Mouse (Mus musculus) gastrocnemius, postnatal 36 days (tissue): ENCODE measurements around the gene Rnf150. TPM values are rescaled to one million over a fixed set of nuclear protein-coding genes. Genes with fewer than 3 reads are reported as not detected.
"Not testable (repeated sequence)": the region's sequence is repeated elsewhere in the genome, so short reads cannot be mapped to it uniquely, and the experiment has no call there.

Source experiments
- DNase-seq, 2 experiments: peaks; one replicate each; pipeline ENCODE4 v3.0.0; 2022
- intact Hi-C: fragments of 180-260 bp; cut with DNase I; formaldehyde crosslinking; loops from one replicate; pipeline ENCODE4 v1.15.1; 2025
- total RNA-seq, 2 experiments: library from RNA; stranded (reverse); gene quantifications; 2 replicates each; pipeline ENCODE4 v1.2.3; 2021

Rnf150 gene
- total RNA-seq, 2 experiments from 2014 or later: 19.7 to 24.2 TPM

DNA sequence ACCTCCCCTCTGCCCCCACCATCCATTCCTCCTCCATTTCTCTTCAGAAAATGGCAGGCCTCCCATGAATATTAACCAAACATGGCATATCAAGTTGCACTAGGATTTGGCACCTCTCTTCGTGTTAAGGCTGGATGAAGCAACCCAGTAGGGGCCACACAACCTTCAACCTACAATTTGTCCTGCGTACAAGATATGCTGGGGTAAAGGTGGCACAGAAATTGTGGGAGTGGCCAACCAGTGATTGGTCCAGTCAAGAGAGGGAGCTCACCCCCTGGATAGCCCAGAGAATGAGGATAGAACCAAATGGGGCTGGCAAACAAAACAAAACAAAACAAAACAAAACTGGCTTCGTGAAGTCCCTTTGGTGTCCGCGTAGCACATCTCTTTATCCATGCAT lies 198.1 kb downstream of the Rnf150 start:
- DNase-seq: no peak
- intact Hi-C loops: no loop called here

DNA sequence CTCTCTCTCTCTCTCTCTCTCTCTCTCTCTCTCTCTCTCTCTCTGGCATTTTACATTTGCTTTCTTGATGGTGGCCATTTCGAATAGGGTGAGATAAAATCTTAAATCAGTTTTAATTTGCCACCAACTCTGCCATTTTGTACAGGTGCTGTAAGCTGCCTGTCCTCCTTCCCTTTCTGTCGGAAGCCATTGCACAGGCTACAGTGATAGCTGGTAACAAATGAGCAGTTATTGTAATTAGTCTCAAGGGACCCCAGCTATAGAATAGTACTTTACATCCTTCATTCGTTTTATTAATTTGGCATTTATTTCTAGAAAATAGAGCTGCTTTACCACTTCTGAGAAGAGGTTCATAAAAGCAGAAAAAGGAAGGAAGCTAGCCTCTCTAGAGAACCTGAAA lies 198.7 kb downstream of the Rnf150 start:
- intact Hi-C loops: no loop called here
- DNase-seq: no peak

DNA sequence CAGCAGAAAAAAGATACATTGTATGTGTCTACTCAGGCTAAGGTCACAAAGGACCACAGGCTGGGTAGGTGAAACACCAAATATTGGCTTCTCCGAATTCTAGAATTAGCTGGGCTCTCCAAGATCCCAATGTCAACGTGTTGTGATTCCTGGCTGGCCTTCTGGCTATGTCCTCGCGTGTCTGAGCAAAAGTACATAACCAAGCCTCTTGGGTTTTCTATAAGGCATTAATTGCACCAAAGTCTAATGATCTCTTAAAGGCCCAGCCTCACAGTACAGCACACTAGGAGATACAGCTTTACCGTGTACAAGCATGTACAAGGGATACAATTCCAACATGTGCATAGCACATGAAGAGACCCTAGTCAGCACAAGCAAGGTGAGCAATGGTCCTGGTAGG lies 199.1 kb downstream of the Rnf150 start:
- no peak for DNase-seq
- intact Hi-C loops: no loop called here

DNA sequence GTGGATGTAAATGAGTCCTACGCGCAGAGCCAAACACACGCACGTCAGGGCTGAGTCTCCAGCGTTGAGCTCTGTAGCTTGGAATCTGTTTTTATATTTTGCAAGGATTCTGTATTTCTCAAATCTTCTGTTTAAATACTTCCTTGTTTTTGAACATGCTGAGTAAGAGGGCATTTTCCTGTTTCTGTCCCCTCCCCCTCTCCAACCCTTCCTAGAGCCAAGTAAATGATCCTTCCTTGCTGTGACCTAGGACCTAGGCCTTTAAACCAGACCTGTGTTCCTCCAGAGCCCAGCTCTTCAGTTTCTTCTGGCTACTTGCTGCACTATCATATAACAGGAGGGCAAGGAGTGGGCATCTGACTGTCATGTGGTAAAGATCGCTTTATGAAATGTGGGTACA lies 200.9 kb downstream of the Rnf150 start:
- DNase-seq: no peak
- intact Hi-C loops: no loop called here

DNA sequence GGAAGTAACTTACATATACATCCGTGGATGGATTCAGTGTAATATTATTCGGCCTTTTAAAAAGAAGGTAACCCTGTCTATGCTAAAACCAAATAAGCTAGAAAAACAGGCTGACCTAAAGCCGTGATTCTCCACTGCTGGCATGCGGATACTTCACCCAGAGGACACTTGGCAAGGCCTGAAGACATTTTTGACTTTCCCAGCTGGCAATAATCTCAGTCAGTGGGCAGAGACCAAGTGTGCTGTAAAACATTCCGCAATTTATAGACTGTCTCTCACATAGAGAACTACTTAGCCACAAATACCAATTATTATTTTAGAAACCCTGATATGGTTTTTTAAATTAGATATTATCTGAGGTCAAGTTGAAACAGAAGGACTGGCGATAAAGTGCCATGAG lies 202.9 kb downstream of the Rnf150 start:
- no peak for DNase-seq
- intact Hi-C loops: no loop called here

DNA sequence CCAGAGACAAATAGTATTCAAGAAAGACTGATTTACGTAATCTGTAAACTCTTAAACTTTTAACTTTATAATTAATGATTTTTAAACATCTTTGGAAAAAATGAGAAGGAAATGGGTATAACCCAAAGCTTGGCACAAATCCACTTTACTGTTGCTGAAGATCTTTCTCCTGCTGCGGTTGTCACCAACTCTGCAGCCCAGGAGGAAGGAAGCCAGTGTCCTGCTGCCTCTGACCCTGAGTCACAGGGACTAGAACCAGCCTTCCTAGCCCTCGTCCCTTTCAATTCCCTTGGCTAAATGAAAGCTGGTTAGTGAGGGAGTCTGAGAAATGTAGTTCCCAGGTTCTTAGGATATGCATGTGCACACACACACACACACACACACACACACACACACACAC lies 203.7 kb downstream of the Rnf150 start:
- intact Hi-C loops: no loop called here
- no peak for DNase-seq

DNA sequence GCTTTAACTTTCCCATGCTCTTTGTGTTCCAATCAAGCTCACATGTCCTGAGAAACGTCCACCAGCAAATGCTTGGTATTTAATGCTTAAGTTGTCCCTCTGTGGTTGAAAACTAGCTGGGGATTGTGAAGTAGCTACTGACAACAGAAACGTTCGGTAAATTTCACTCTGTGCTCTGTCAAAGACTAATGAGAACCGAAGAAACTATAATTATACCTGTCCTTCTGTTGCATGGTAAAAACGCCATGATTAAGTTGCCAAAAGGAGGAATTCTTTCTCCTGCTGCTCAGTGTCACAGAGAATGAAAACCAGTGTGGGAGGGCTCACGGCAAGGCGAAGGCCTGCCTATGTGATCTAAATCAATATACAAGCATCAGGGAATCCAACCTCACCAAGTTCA lies 204.8 kb downstream of the Rnf150 start:
- intact Hi-C loops: no loop called here
- no peak for DNase-seq

DNA sequence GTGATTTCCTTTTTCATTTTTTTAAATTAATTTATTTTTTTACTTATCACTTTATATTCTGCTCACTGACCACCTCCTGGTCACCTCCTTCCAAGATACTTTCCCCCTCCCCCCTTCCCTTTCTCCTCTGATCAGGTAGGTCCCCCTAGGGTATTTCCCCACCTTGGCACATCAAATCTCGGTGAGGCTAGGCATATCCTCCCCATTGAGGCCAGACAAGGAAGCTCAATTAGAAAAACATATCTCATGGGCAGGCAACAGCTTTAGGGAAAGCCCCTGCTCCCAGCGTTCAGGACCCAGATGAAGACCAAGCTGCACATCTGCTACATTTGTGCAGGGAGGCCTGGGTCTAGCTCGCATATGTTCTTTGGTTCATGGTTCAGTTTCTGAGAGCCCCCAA lies 211.1 kb downstream of the Rnf150 start:
- DNase-seq: no peak
- intact Hi-C loops: no loop called here

DNA sequence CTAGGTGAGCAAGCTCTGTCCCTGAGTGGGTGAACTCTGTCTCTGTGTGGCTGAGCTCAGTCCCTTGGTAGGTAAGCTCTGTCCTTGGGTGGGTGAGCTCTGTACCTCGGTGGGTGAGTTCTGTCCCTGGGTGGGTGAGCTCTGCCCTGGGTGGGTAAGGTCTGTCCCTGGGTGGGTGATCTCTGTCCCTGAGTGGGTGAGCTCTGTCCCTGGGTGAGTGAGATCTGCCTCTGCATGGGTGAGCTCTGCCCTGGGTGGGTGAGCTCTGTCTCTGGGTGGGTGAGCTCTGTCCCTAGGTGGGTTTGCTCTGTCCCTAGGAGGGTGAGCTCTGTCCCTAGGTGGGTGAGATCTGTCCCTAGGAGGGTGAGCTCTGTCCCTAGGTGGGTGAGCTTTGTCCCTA lies 213.5 kb downstream of the Rnf150 start:
- intact Hi-C loops: no loop called here
- no peak for DNase-seq

DNA sequence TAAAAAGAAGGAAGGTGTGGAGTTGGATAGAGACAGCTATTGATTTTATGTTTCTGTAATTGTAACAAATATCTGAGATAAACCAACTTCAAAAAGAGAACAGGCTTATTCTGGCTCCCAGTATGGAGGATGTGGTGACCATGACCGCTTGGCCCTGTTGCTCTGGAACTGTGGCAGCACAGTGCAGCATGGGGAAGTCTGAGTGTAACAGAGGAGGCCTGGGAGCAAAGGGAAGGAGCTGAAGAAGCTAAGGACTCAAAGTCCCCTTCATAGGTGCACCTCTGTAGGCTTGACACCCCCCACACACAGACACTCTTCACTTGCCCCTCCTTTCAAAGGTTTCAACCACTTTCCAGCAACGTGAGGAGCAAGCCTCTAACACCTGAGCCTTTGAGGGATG lies 214.2 kb downstream of the Rnf150 start:
- intact Hi-C loops: no loop called here
- DNase-seq: no peak

DNA sequence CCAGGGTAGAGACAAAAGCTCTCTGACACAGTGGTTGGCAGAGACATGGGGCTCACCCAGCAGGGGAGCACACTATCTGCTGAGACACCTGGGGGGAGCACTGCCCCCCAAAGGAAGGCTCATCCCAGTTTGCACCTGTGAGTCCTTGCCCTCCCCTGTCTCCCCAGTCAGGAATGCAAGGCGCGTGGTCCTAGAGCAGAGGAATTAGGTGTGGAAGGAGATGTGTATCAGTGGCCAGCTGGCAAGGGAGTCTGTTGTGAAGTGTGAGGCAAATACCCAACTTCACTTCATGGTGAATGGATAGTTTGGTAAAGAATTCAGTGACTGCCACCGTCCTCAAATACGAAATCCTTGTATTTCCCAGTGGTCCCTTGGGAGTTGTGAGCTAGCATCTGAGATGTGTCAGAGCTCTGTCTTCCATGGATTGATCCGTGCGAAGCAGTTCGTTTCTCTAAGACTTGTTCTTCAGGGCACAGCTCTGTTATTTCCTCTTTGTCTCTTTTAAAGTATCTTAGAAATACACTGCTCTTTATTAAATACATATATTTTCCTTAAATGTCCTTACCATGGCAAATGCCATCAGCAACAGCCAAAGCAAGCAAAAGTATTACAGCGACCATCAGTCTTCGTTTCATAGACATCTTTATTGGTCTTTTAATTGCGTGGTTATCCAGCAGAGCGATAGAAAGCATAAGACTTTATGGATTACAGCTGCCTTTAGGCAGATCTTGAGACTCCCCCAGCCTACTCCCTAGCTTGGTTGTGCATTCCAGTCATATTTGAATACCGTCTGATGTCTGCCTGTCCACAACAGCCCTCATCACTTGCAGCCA lies 215.8 kb downstream of the Rnf150 start:
- DNase-seq: no peak
- intact Hi-C loops: no loop called here

DNA sequence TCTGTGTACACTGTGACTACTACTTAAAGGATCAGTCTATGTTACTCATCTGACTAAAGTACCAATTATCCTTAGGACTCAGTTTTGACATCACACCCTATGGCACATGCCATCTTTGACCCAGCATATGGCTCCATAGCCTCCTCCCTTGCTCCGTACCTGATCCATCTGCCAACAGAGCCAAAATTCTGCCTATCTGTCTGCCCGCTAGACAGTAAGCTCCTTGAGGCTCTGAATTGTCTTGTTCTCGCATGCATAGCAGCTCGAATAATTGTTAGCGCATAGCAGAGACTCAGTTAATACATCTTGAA lies 216.3 kb downstream of the Rnf150 start:
- intact Hi-C loops: no loop called here
- DNase-seq: no peak

DNA sequence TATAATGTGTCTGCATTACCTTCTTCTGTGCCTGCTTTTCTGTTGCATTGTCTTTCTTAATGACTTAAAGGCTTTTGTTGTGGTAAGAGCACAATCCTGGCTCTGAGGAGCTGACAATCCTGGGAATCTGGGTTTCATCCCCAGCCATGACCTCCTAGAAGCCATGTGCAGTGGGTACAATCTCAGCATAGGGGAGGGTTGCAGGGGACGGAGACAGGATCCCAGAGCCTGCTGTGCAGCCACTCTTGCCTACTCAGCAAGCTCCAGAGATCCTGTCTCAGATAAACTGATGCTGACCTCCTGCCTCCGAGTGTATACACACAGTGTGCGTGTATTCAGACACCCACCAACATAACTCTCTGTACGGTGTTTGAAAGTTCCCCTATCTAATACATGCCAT lies 218.1 kb downstream of the Rnf150 start:
- no peak for DNase-seq
- intact Hi-C loops: no loop called here

DNA sequence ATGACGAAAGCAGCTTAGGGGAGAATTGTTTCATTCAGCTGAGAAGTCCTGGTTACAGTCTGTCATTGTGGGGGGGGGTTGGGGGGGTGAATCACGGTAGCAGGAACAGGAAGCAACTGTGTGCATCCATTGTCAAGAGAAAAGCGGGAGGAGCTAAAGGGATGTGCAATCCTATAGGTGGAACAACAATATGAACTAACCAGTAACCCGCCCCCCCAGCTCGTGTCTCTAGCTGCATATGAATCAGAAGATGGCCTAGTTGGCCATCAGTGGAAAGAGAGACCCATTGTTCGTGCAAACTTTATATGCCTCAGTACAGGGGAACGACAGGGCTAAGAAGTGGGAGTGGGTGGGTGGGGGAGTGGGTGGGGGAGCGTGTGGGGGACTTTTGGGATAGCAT lies 218.7 kb downstream of the Rnf150 start:
- DNase-seq, intact Hi-C loops: not testable (repeated sequence)

DNA sequence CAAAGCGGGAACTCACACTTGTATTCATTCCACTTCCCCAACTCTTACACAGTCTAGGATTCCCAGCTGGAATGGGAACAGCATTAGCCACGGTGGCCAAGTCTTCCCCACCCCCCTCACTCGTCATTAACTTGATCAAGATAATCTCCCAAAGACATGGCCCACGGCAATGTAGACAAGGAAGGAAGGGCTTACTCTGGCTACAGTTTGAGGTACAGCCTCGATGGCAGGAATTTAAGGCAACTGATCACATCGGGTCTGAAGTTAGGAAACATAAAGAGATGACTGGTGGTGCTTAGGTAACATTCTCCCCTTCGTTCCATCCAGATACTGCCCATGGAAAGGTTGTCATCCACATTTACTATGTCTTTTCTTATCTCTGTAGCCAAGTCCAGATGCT lies 219.1 kb downstream of the Rnf150 start:
- no peak for DNase-seq
- intact Hi-C loops: no loop called here

DNA sequence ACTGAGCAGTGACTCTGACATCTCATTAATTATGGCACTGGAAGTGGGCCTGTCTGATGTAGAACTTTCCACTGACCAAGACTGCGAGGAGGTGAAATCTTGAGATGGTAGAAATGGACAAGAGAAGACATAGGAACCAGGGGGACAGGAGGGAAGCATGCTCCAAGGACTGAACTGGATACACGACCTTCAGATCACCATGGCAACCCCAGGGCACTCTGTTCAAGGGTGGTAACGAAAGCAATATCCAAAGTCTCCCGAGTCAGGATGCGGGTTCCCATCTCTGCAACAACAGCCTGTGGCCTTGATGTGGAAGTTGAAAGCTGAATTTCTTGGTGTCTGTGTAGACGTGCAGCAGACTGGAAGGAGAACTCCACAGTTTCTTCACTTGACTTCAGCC lies 220.3 kb downstream of the Rnf150 start:
- intact Hi-C loops: no loop called here
- DNase-seq: no peak

DNA sequence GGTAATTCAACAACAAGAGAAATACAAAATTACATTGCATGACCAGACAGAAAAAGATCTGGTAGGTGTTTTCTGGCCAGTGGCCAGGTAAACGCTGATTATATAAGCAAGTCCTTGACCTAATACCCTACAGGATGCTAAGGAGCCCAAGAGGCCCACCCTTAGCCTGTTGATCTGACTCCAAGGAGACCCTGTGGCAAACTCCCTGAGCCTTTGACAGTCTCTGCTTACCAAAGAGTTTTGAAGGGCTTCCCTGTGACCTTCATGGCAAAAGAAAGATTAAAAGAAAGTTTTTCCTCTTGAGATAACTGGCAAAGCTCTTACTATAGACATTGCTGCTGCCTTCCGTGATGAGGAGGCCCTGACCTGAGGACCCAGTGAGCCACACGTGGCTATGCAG lies 222.4 kb downstream of the Rnf150 start:
- no peak for DNase-seq
- intact Hi-C loops: no loop called here

DNA sequence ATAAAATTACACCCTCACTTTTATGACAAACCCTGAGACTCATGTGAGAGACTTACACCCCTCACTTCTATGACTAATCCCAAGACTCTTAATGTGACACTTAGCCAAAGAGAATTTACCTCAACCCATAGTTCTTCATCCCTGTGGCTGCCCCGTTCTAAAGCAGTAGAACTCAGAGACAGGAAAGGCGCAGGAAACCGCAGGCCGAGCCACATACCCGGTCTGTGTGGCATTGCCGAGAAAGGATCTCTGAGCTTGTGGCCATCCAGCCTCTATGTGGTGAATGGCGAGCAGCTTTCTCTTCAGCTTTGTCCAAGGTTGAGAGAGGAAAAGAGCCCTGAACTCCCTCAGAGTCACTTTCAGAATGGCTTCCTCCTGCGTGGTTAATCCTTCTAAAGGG lies 223.5 kb downstream of the Rnf150 start:
- intact Hi-C loops: no loop called here
- no peak for DNase-seq

DNA sequence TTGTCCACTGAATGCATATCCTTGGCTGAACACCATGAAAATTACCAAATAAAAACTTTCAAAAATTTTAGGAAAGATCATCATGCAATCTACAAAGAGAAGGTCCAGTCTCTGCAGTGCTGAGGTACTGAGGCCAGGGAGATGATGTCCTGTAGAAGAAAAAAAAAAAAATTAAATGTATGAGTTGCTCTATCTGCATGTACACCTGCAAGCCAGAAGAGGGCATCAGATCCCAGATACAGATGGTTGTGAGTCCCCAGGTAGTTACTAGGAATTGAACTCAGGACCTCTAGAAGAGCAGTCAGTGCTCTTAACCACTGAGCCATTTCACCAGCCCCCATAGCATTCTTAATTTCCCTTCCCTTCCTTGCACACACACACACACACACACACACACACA lies 224.4 kb downstream of the Rnf150 start:
- no peak for DNase-seq
- intact Hi-C loops: loop anchor here (1.0 kb wide), 1 partner anchor 224 kb away; the partner anchor contains the start of gene Rnf150

DNA sequence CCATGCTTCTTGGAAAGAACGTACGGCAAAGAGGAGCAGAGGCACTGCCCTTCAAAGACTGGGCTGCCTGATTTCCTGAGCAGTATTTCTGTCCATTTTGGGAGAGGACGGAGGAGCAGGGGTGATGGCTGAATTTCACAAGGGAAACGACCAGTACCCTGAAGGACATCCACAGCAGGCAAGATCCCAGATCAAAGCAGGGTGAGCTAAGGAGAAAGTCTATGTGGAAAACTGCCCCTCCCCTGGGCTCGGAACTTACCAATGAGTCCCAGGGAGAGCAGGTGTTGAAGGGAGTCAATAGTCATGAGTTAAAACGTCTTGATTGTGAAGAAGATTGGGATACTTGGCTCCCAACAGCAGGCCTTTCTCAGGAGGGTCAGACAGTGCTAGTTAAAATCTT lies 225.0 kb downstream of the Rnf150 start:
- intact Hi-C loops: loop anchor here (1.0 kb wide), 1 partner anchor 225 kb away; the partner anchor contains the start of gene Rnf150
- DNase-seq: no peak

DNA sequence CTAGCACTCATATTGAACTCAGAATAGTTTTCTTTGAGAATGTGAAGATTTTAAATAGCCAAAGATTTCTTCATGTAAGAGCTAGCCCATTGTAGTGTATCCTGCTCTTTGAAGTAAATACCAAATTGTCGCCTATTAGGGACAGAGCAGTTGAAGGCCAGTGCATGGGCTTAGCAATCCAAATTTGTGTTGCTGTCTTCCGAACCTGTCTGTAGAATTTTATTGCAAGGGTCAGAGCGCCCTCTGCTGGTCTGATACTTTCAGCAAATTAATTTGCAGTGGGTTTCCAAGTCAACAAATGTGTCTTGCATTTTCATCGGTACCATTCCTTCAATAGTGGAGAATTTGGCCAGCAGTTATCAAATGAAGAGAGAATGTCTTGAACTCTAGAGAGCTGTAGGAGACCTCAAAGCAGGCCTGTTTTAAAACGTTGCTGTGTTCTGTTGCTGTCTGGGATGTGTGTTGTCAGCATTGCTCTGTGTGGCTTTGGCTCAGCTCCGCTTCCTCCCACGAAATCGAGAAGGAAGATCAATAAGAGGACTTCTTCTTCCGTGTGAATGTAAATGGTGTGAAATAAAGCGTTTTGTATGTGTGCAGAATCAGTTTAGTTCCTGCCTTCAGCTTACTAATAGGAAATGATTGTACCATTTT lies 226.3 kb downstream of the Rnf150 start:
- intact Hi-C loops: no loop called here

DNA sequence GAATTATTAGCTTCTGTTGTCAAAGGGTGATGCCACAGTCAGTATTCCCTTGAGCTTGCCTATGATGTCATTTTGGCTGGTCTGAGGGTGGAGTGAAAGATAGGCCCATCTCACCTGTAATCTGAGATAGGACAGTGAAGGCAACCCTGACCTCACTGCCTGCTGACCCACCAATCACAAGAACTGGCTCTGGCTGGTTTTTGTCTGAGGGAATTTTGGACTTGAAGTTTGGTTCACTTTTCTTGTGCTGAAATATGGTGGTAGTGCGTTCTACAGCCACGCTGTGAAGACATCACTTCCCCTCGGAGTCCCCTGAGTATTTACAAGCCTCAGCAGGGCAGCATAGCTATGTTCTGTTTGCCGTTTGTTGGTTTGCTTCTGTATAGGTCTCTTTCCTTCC lies 227.3 kb downstream of the Rnf150 start:
- no peak for DNase-seq
- intact Hi-C loops: loop anchor here (5.0 kb wide), 1 partner anchor 318 kb away; the partner anchor contains the start of gene Zfp330

More for the DNA sequence above, 226.3 kb downstream of the Rnf150 start:
- peak; percentile 58 to 75 for DNase-seq
